Mouse (Mus musculus) erythroblast, adult 5-6 weeks (primary cell): ENCODE results near the gene Lect2. TPM values are rescaled to one million over a fixed set of nuclear protein-coding genes. Genes with fewer than 3 reads are reported as not detected.

Experiments
- ATAC-seq: replicated peaks from 2 replicates; pipeline ENCODE4 v1.8.0; 2016; ENCODE audit warnings: moderate number of reproducible peaks, mild to moderate bottlenecking, moderate TSS enrichment, inconsistent platforms; ENCODE audit not compliant: poor library complexity, low FRiP score, severe bottlenecking
- total RNA-seq, 2 experiments: library from RNA; stranded (forward) in 1 of 2; stranded (reverse) in 1 of 2; fragments of 150-400 nt in 1 of 2; fragments of 200-764, 138-1000 nt in 1 of 2; gene quantifications; 2 replicates each; pipeline versions ENCODE4 v1.2.3 to v1.2.4; 2015 to 2017; ENCODE audit warnings: low replicate concordance in 2 of 2

Lect2 gene
- total RNA-seq, 2 experiments from 2014 or later, result not detected

DNA sequence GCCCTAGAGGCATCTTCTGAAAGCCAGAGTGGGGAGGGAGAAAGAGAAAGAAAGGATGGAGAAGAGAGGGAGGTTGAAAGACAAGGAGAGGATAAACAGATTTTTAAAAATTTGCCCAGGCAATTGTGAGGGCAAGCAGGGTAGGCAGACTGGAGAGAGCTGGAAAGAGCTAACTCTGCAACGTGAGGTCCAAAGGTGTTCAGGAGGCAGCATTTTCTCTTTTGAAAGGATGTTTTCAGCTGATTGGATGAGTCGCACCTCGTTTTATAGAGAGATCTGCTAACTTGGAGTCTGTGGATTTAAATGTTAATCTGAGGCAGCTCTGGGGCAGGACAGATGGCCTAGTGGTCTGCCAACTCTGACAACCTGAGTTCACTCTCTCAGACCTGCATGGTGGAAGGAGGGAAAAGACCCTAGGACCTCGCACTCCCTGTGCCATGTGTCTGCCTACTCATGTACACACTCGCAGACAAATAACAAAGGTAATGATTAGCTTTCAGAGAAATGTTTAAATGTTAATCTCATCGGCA, 11.6 kb upstream of the Lect2 start:
- no peak for ATAC-seq

DNA sequence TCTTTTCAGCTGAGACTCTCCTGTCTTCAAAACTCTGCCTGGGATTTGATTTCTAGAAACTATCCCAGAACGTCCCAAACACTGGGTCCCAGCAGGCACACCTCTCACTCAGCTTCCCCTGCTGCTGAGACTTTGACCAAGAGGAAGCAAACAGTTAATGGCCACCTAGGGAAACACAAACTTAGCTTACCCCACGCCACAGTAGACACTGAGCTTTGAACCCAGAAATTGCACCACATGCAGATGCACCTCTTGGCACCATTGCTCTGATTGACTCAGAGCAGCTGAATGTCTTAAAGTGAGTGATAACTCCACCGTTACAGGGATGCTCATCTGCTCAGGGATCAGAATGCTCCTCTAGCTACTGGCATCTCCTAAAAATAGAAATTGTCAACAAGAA, 10.5 kb upstream of the Lect2 start:
- no peak for ATAC-seq

DNA sequence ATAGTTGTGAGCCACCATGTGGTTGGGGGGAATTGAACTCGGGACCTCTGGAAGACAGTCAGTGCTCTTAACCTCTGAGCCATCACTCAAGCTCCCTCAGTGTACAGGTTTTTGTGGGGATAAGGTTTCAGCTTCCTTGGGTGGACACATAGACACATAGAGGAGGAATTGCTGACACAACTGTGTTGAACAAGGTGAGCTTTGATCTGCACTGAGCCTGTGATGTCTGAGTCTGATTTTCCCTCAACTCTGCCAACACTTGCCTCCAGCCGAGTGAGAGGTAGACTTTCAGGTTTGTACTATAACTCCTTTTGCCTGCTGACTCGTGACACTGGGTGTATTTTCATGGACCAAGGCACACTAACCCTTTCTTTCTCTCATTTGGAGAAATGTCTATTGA, 8.4 kb upstream of the Lect2 start:
- ATAC-seq, result no peak

DNA sequence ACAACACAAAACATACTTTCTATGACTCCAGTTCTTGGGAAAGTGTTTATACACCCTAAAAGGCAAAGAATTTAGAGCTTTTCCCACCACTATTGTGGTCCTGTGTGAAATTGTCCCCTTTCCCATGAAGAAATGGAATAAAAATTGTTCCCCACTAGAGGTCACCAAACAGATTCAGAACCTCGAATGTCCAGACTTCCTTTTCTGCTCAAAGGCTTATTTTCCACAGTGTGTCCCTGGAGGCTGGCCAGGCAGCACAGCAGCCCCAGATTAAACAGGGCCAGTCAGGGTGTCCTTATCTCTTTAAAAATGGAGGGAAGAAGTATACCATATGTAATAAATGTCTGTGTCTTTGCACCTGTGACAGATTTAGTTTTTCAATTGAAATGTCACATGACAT, 7.7 kb upstream of the Lect2 start:
- no peak for ATAC-seq

DNA sequence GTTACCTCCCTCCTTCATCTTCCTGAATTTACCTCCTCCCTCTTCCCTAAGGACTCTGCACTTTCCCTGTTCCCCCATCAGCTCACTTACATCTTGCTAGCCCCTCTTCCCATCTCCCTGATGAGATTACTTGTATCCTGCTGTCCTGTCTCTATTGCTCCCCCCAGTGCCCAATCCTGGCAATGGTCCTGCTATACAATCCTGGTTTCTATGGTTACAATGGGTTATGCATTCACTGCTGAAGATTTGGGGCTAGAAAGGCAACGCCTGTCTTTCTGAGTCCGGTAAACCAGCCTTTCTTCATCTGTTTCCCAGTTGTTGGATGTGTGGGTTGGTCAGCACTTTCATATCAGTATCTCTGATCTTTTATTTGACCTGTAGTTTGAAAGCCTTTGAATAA, 6.1 kb upstream of the Lect2 start:
- ATAC-seq, result no peak

- no peak for ATAC-seq
These were observed 5.6 kb upstream of the Lect2 start for GRCm38 (mm10) chr13:56553923-56554322.

DNA sequence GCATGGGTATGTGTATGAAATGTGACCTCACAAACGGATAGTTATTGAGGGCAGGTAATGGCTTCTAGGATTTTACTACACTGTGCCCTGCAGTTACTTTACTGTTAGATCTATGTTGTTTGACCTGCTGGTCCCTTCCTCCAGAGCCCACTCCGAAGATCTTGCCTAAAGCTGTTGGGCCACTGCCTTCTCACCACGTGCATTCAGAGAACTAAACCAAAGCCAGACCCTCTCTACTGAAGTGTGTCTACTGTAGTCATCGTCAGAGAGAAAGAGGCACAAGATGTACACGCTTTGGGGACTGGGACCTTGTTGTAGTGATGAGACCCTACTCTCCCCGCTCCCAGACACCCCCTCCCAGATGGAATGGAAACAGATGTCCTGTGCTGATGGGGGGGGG, 3.4 kb upstream of the Lect2 start:
- ATAC-seq, result no peak

DNA sequence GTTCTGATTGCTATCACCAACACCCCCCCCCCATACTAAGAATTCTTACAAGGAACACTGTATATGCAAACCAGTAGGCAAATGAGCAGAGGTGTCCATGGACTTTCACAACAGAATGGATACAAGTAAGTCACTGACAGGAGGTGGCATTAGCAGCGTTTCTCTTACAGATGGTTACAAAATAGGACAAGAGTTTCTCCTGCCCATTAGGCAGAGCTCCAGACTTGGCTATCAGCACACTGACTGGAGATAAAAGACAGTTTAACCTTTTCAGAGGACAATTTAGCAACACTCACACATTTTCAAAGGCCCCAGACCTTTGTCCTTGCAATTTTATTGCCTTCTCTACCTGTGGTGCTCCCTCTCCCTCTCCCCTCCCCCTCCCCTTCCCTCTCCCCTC, 2.3 kb upstream of the Lect2 start:
- no peak for ATAC-seq

GRCm38 (mm10) chr13:56549364-56549763, 1.1 kb upstream of the Lect2 start:
- ATAC-seq, result no peak

DNA sequence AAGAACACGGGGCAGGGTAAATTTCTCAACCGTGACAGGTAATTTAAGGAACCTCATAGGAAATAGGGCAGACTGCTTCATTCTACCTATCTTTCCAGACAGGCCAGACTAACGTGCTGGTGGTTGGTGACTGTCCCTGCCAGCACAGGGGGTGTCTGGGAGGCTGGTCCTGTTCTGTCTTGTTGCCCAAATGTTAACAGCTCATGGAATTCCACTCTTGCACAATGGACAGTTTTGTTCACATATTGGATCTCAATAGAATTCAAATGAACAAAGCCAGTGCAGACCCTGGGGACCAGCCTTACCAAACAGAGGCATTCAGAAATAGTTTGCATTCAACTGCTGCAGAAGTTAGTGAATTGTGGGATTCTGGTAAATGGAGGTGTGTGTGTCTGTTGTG, 3.3 kb downstream of the Lect2 start:
- ATAC-seq, result no peak

GRCm38 (mm10) chr13:56543805-56544204, 4.5 kb downstream of the Lect2 start:
- ATAC-seq, result no peak

DNA sequence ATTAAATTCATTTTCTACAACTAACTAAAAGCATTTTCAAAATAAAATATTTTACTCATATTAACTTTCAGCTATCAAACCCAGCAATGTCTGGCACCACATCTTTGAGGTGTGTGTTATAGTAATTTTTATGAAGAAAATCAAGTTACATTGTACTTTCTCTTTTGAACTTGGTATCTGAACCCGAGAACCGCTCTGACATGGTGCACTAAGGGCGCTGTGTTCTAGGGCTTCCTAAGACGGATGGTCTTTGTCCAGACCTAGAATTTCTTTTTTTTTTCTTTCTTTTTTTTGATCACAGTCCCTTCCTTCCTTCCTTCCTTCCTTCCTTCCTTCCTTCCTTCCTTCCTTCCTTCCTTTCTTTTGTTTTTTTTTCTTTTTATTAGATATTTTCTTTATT, 8.5 kb downstream of the Lect2 start:
- ATAC-seq, result no peak

DNA sequence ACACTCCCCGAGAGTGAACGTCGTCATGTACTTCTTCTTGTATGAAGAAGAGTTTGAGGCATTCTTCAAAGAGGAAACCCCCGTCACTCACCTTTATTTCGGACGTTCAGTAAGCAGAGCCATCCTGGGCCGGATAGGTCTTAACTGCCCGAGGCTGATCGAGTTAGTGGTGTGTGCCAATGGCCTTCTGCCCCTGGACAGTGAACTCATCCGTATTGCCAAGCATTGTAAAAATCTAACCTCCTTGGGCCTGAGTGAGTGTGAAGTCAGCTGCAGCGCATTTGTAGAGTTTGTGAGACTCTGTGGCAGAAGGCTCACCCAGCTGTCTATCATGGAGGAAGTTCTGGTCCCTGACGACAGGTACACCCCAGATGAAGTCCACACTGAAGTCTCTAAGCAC, 11.3 kb downstream of the Lect2 start:
- ATAC-seq, result no peak

GRCm38 (mm10) chr13:56535570-56535969, 12.7 kb downstream of the Lect2 start:
- no peak for ATAC-seq

- ATAC-seq, result no peak
These were observed 13.4 kb downstream of the Lect2 start for GRCm38 (mm10) chr13:56534931-56535330.

GRCm38 (mm10) chr13:56529685-56530084, 18.6 kb downstream of the Lect2 start:
- ATAC-seq, result no peak

GRCm38 (mm10) chr13:56529031-56529430, 19.3 kb downstream of the Lect2 start:
- no peak for ATAC-seq

DNA sequence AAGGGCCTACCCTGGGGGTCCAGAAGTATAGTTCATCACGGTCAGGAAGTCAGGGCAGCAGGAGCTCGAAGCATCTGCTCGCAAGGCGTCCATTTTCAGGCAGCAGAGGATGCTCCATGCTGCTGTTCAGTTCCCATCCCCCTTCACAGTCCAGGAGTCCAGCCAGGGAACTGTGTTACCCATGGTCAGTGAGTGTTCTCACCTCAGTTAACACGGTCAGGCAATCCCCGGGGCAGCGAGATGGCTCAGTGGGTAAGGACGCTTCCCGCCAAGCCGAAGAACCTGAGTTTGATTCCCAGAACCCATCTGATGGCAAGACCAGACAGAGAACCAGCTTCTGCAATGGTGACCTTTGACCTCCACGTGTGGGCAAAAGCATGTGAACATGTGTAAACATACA, 20.0 kb downstream of the Lect2 start:
- no peak for ATAC-seq

GRCm38 (mm10) chr13:56527846-56528245, 20.5 kb downstream of the Lect2 start:
- ATAC-seq, result no peak

- no peak for ATAC-seq
These were observed 21.4 kb downstream of the Lect2 start for GRCm38 (mm10) chr13:56526871-56527270.

DNA sequence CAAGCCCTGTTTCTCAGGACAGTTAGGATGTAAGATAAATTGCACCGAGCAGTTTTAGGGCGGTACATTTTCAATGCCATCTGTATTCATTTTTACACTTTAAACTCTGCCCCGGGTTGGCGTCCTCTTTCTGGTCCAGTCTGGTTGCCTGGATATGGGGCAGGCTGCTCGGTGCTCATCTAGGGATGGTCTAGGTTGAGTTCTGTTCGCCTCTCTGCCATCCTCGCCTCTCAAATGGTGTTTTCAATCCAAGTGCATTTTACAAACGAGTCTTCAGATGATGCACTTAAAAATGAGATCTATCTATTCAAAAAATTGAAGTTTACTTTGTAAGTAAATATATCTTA, 25.5 kb downstream of the Lect2 start:
- no peak for ATAC-seq

DNA sequence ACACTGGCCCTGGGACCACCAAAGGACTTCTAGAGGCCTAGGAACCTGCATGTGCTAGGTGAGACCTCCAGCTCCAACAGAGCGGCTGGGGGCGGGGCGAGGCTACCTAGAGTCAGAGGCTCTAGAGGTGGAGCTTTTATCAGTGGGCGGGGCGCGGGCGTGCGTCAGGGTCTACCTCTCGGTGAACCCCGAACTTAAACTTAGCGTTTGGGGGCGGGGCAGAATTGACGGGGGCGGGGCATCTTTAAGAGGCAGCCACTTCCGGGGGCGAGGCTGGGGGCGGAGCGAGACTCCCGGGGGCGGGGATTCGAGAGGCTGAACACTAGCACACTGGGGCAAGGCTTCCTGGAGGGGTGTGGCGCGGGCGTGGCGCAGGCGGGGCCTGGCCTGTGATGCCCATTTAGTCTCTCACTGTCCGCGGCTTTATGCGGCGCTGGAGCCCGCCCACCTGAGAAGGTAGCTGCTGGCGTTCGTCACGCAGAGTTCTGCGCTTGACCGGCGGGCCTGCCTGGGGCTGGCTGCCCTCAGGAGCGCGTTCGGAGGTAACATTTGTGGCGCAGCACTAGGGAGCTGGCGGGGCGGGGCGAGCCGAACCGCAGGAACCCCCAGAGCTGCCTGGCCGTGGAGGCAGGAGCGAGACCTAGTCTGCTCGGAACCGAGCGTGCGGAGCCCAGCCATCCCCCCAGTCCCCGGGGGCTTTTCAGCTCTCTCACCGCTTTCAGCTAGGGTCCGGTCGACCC, 26.1 kb downstream of the Lect2 start, which contains the start of gene Fbxl21:
Gene Fbxl21 (plus strand): TSS at position 392 of the 740 bp plus-strand sequence.
- peak; percentile 39; the same call in 1 of the 2 replicates for ATAC-seq
